Mouse (Mus musculus) embryonic fibroblast, embryonic 13.5 days (primary cell): ENCODE results near the gene Myo5a.

Source experiments
- CTCF ChIP-seq: IDR thresholded peaks from 2 replicates; pipeline ENCODE4 v1.5.1; 2011; ENCODE audit warnings: mild to moderate bottlenecking, control low read depth, low read length, moderate library complexity, borderline replicate concordance; ENCODE audit not compliant: insufficient read depth
- POLR2A ChIP-seq: IDR thresholded peaks from 2 replicates; pipeline ENCODE4 v1.6.1; 2011; ENCODE audit warnings: low read depth, mild to moderate bottlenecking, control low read depth, low read length, moderate library complexity

- no peak for TF ChIP-seq CTCF
- no peak for TF ChIP-seq POLR2A
Observed at GRCm38 (mm10) chr9:75022546-75022945, 48.3 kb upstream of the Myo5a start.
